19 mouse cellular contexts compared by ENCODE assay signal in genomic region chr2:173224097-173224496, GRCm38 (mm10). TPM values are rescaled to one million over a fixed set of nuclear protein-coding genes. Genes with fewer than 3 reads are reported as not detected.
"Had no signal": no experiment of that assay in that cellular context is flagged by ENCODE, and none has a peak within 500 bp of the region (broad histone marks: within the 10 kb centered on the region; RNA-seq: fewer than 3 reads in every experiment).

No protein-coding gene starts in this region.

- DNase-seq: kidney, adult 11 months; kidney, postnatal 10 days; kidney, postnatal 4 days; liver, embryonic 13.5 days; lung, adult 18-20 months; right cerebral cortex, postnatal 14 days had no signal

- H3K27me3 ChIP-seq: limb, embryonic 15.5 days; liver, embryonic 13.5 days; neural tube, embryonic 15.5 days had no signal

- H3K4me1 ChIP-seq: liver, embryonic 13.5 days; midbrain, embryonic 12.5 days had no signal

- ATAC-seq: lung, postnatal 0 days had no signal

- H3K9ac ChIP-seq: limb, embryonic 15.5 days; liver, embryonic 13.5 days; midbrain, embryonic 12.5 days; neural tube, embryonic 15.5 days had no signal

- H3K4me2 ChIP-seq: limb, embryonic 15.5 days; liver, embryonic 13.5 days; midbrain, embryonic 12.5 days; neural tube, embryonic 15.5 days had no signal

- H3K9me3 ChIP-seq: limb, embryonic 15.5 days; liver, embryonic 13.5 days; midbrain, embryonic 12.5 days; neural tube, embryonic 15.5 days had no signal

- H3K27ac ChIP-seq: layer of hippocampus, adult 2 months; left cerebral cortex, adult 2 months; limb, embryonic 15.5 days; liver, embryonic 13.5 days; midbrain, embryonic 12.5 days; neural tube, embryonic 15.5 days; stomach, postnatal 0 days had no signal

- H3K4me3 ChIP-seq: layer of hippocampus, adult 2 months; left cerebral cortex, adult 2 months; limb, embryonic 15.5 days; liver, embryonic 13.5 days; midbrain, embryonic 12.5 days; myocyte; neural tube, embryonic 15.5 days had no signal

- H3K36me3 ChIP-seq: liver, embryonic 13.5 days had no signal

RNA-seq across cellular contexts. Expression of gene Zbp1, which starts 5.4 kb away (rescaled TPM):
- total RNA-seq: layer of hippocampus, postnatal 25 days; left cerebral cortex, postnatal 14 days had no signal
- polyA plus RNA-seq: kidney, embryonic 14.5 days; limb, embryonic 11.5 days; neural tube, embryonic 11.5 days had no signal
